ENCODE assay signal across 9 mouse cellular contexts in genomic region chr11:76446251-76446650, GRCm38 (mm10). TPM values are rescaled to one million over a fixed set of nuclear protein-coding genes. Genes with fewer than 3 reads are reported as not detected.
A peak's percentile ranks its signal among the peaks of the same experiment; 100 is the strongest.
DNase-seq lines count a peak whose midpoint lies in the region; ATAC-seq and TF ChIP-seq lines count a peak whose summit lies in the region.
"Had no signal": no experiment of that assay in that cellular context is flagged by ENCODE, and none has a peak within 500 bp of the region (broad histone marks: within the 10 kb centered on the region; RNA-seq: fewer than 3 reads in every experiment).

No protein-coding gene starts in this region.

- 0 out of 2 replicates have a peak overlapping the region, but pooled peaks have one; percentile 8 for H3K27ac ChIP-seq in heart, embryonic 13.5 days (replicated peaks)
- no peak overlapping the region for H3K27ac ChIP-seq in ES-E14 (ENCODE audit: insufficient read depth, low read depth, low read length, poor library complexity, severe bottlenecking)
- peak overlapping the region; percentile 73 for H3K27ac ChIP-seq in embryonic facial prominence, embryonic 13.5 days
- no peak overlapping the region for H3K27ac ChIP-seq in liver, embryonic 15.5 days (replicated peaks)

- H3K4me2 ChIP-seq in heart, embryonic 13.5 days: no peak overlapping the region
- H3K4me2 ChIP-seq in embryonic facial prominence, embryonic 13.5 days: no peak overlapping the region
- peak overlapping the region; percentile 27; the same call in 1 of the 2 replicates for H3K4me2 ChIP-seq in liver, embryonic 15.5 days

- H3K9me3 ChIP-seq in heart, embryonic 13.5 days: no peaks in the 10 kb centered on the region
- no peaks in the 10 kb centered on the region for H3K9me3 ChIP-seq in ES-E14 (ENCODE audit: control insufficient read depth, insufficient read depth, low read depth, low read length)
- H3K9me3 ChIP-seq in embryonic facial prominence, embryonic 13.5 days: no peaks in the 10 kb centered on the region
- H3K9me3 ChIP-seq in liver, embryonic 15.5 days (replicated peaks): no peaks in the 10 kb centered on the region

- peaks cover 50% of the 10 kb centered on the region for H3K4me1 ChIP-seq in heart, embryonic 13.5 days
- peaks cover 4 to 25% of the 10 kb centered on the region in 2 experiments; a peak in 3 of 4 replicates for H3K4me1 ChIP-seq in ES-E14 (ENCODE audit: control insufficient read depth in 2 of 2, insufficient read depth in 2 of 2, low read length in 2 of 2, poor library complexity in 1 of 2)
- peaks cover 70% of the 10 kb centered on the region for H3K4me1 ChIP-seq in embryonic facial prominence, embryonic 13.5 days
- peaks cover 5% of the 10 kb centered on the region; the same call in 1 of the 2 replicates for H3K4me1 ChIP-seq in liver, embryonic 15.5 days (replicated peaks)

- in situ Hi-C loops in ES-E14 (cut with MboI; ENCODE audit: low sequenced_read_pairs in 2 of 2, unreplicated experiment in 2 of 2): no loop called here

- H3K27me3 ChIP-seq in heart, embryonic 13.5 days (replicated peaks): no peaks in the 10 kb centered on the region
- no peaks in the 10 kb centered on the region for H3K27me3 ChIP-seq in embryonic facial prominence, embryonic 13.5 days
- no peaks in the 10 kb centered on the region for H3K27me3 ChIP-seq in liver, embryonic 15.5 days

- H3K36me3 ChIP-seq in heart, embryonic 13.5 days: peaks cover 25% of the 10 kb centered on the region
- H3K36me3 ChIP-seq in ES-E14 (ENCODE audit: control insufficient read depth, insufficient read depth, low read length, poor library complexity, severe bottlenecking): peaks cover 11% of the 10 kb centered on the region; the same call in 1 of the 2 replicates
- peaks cover 37% of the 10 kb centered on the region for H3K36me3 ChIP-seq in embryonic facial prominence, embryonic 13.5 days
- no peaks in the 10 kb centered on the region for H3K36me3 ChIP-seq in liver, embryonic 15.5 days (replicated peaks)

- WGBS in heart, embryonic 13.5 days: 10% methylated on average over 10 of the region's 10 CpGs
- WGBS in embryonic facial prominence, embryonic 13.5 days: 1% methylated on average over 10 of the region's 10 CpGs
- 7% methylated on average over 10 of the region's 10 CpGs for WGBS in liver, embryonic 15.5 days (ENCODE audit: insufficient replicate concordance)

- H3K9ac ChIP-seq in heart, embryonic 13.5 days: no peak overlapping the region
- H3K9ac ChIP-seq in ES-E14 (ENCODE audit: insufficient read depth, low read depth, low read length, poor library complexity, severe bottlenecking): no peak overlapping the region
- H3K9ac ChIP-seq in embryonic facial prominence, embryonic 13.5 days: no peak overlapping the region
- H3K9ac ChIP-seq in liver, embryonic 15.5 days: no peak overlapping the region

- no peak overlapping the region for H3K4me3 ChIP-seq in heart, embryonic 13.5 days
- H3K4me3 ChIP-seq in ES-E14 (ENCODE audit: insufficient read depth in 1 of 2, low read depth in 1 of 2, low read length in 2 of 2, poor library complexity in 1 of 2, severe bottlenecking in 1 of 2): no peak overlapping the region
- H3K4me3 ChIP-seq in embryonic facial prominence, embryonic 13.5 days: no peak overlapping the region
- no peak overlapping the region for H3K4me3 ChIP-seq in liver, embryonic 15.5 days (replicated peaks)

- DNase-seq in heart, adult 18-20 months: no peak
- peak; percentile 62 for DNase-seq in ES-E14 (ENCODE audit: low read depth, low spot score)
- no peak for DNase-seq in MN1 (ENCODE audit: low spot score)
- no peak for DNase-seq in right cerebral cortex, postnatal 25 days
- DNase-seq in heart, postnatal 36 days: no peak
- DNase-seq: gastrocnemius, postnatal 25 days had no signal

- no peak for ATAC-seq in heart, embryonic 13.5 days (ENCODE audit: extremely low read depth, insufficient number of reproducible peaks, low FRiP score, low TSS enrichment)
- ATAC-seq in embryonic facial prominence, embryonic 13.5 days (ENCODE audit: insufficient number of reproducible peaks, insufficient read depth, low FRiP score, low TSS enrichment, low read depth): no peak
- ATAC-seq in liver, embryonic 15.5 days (ENCODE audit: insufficient read depth): no peak

- intact Hi-C loops in heart, postnatal 36 days (cut with DNase I): no loop called here

TF ChIP-seq in ES-E14, 5 proteins besides CTCF, POLR2A, EP300 and RAD21:
- TF ChIP-seq CHD2 (IDR thresholded peaks at IDR 0.05; ENCODE audit: low read depth, low read length) (no peak), MAFK (IDR thresholded peaks at IDR 0.05; ENCODE audit: insufficient read depth, low read depth, low read length) (no peak), ZC3H11A (IDR thresholded peaks at IDR 0.05; ENCODE audit: borderline replicate concordance, low read depth, low read length) (no peak), HCFC1 (IDR thresholded peaks at IDR 0.05; ENCODE audit: borderline replicate concordance, insufficient read depth, low read length) (no peak), ZNF384 (IDR thresholded peaks at IDR 0.05; ENCODE audit: low read depth, low read length) (no peak)

RNA-seq across cellular contexts. Expression of gene Timm22, which starts 39.5 kb away (rescaled TPM):
- 78.6 and 92.4 TPM in 2 replicates for polyA plus RNA-seq in heart, embryonic 13.5 days (2015; fragmentation: Nextera tagmentation; extraction: Ambion mirVana)
- 10 to 100 TPM; 44.0 to 51.4 TPM for total RNA-seq in heart, adult 18-20 months (2021)
- total RNA-seq in ES-E14 (2012; rRNA removed): 72.1 and 74.5 TPM in 2 replicates
- polyA plus RNA-seq in embryonic facial prominence, embryonic 13.5 days (2015; fragmentation: Nextera tagmentation; extraction: Ambion mirVana): 111 and 130 TPM in 2 replicates
- 36.6 and 37.4 TPM in 2 replicates for polyA plus RNA-seq in liver, embryonic 15.5 days (2015; fragmentation: Nextera tagmentation; extraction: Ambion mirVana)
- 10 to 100 TPM; 42.4 to 55.2 TPM for total RNA-seq in heart, postnatal 36 days (2021)

RNA-seq across cellular contexts. Expression of gene Nxn, which starts 47.3 kb away (rescaled TPM):
- polyA plus RNA-seq in heart, embryonic 13.5 days (2015; fragmentation: Nextera tagmentation; extraction: Ambion mirVana): 23.2 and 23.6 TPM in 2 replicates
- total RNA-seq in heart, adult 18-20 months (2021): 10 to 100 TPM; 13.5 to 17.8 TPM
- 42.5 and 48.0 TPM in 2 replicates for total RNA-seq in ES-E14 (2012; rRNA removed)
- 76.8 and 77.6 TPM in 2 replicates for polyA plus RNA-seq in embryonic facial prominence, embryonic 13.5 days (2015; fragmentation: Nextera tagmentation; extraction: Ambion mirVana)
- polyA plus RNA-seq in liver, embryonic 15.5 days (2015; fragmentation: Nextera tagmentation; extraction: Ambion mirVana): 2.5 and 2.8 TPM in 2 replicates
- 10 to 100 TPM; 12.3 to 15.7 TPM for total RNA-seq in heart, postnatal 36 days (2021)

Comparison
In these comparisons a context has a peak if more than half of its experiments do, and no peak if none do; other contexts are left out.
1. H3K27ac ChIP-seq: peak in heart, embryonic 13.5 days (single experiment) and embryonic facial prominence, embryonic 13.5 days (single experiment); none in ES-E14 (single experiment) and liver, embryonic 15.5 days (single experiment).